Mouse (Mus musculus) brown adipose tissue, adult 24 weeks (tissue): Measurements from ENCODE around the gene Gm20388. TPM values are rescaled to one million over a fixed set of nuclear protein-coding genes. Genes with fewer than 3 reads are reported as not detected.
"Not testable (repeated sequence)": the region's sequence is repeated elsewhere in the genome, so short reads cannot be mapped to it uniquely, and the experiment has no call there.

Experiments
- H3K27ac ChIP-seq: fragments of 200-500 bp; replicated peaks from 2 replicates; pipeline ENCODE4 v1.5.1; 2012; ENCODE audit warnings: low read depth, mild to moderate bottlenecking, low read length
- H3K4me1 ChIP-seq: fragments of 200-500 bp; 2 replicates; pipeline ENCODE4 v1.6.1; 2012; ENCODE audit warnings: low read length, mixed read lengths; ENCODE audit not compliant: control insufficient read depth, insufficient read depth, insufficient read length
- H3K4me3 ChIP-seq: fragments of 200-500 bp; 2 replicates; pipeline ENCODE4 v1.5.1; 2012; ENCODE audit warnings: low read depth, mild to moderate bottlenecking, low read length, moderate library complexity; ENCODE audit not compliant: insufficient read depth
- polyA plus RNA-seq: library from polyadenylated mRNA; stranded (reverse); fragments of >200 nt; gene quantifications from 2 replicates; pipeline ENCODE4 v1.2.4, GENCODE M21; 2012; ENCODE audit not compliant: missing spikeins, insufficient read depth, insufficient read length

Gene Gm20388
- polyA plus RNA-seq, 1 experiment: 44.7 TPM

DNA sequence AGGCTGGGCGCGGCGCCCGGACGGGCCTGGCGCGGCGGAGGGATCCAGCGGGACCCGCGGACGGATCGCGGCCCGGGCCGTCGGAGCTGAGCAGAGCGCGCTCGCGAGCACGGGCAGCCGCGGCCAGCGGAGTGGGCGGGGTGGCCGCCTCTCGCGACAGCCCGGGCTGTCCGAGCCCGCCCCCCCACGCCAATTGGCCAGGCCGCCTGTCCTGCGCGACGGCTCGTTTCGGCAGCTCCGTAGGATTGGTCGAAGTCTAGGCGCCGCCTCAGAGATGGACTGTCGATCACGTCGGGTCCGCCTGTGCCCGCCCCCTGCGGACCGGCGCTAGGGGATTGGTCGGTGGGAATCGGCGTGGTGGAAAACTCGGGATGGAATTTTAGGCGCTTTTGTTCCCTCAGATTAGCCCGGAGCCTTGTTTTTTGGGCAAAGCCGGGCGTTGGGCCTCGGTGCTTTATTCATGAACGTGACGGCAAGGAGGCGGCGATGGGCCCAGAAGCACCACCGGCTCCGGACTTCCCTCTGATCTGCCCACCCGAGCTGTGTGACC, 1742.2 kb downstream of the Gm20388 start, which contains the start of gene Zcchc14:
Zcchc14 (minus strand) TSS at position 128 of the 550 bp plus-strand sequence.
- Histone ChIP-seq H3K4me1 (peaks cover 33% of the 10 kb centered on the region), H3K27ac (peak within 1 kb of the TSS; percentile 72), H3K4me3 (peak within 1 kb of the TSS; percentile 71)

- Histone ChIP-seq H3K27ac (peak overlapping the region; percentile 72), H3K4me1 (peaks cover 27% of the 10 kb centered on the region), H3K4me3 (peak overlapping the region; percentile 68)
These were observed 1742.8 kb downstream of the Gm20388 start for GRCm38 (mm10) chr8:121653340-121654019.

DNA sequence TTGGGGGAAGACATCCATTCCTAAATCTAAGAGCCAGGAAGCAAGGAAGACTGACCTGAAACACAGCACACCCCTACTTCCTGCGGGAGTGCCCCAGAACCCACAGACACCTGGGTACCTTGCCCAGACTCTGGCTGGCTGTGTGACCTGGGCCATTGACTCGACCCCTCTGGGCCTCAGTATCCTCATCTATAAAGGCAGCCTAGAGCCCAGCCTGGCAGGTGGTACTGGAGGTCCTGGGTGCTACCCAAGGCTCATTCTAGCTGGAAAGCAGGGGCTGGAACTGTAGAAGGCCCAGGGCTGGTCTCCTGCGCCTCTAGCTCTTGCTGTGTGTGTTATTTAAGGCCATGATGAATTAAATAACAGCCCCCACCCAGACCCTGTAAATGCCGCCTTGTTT, 1743.5 kb downstream of the Gm20388 start:
- Histone ChIP-seq H3K4me3 (no peak overlapping the region), H3K27ac (no peak overlapping the region), H3K4me1 (peaks cover 24% of the 10 kb centered on the region)

- H3K4me3 ChIP-seq: no peak overlapping the region
- H3K27ac ChIP-seq: no peak overlapping the region
- peaks cover 17% of the 10 kb centered on the region for H3K4me1 ChIP-seq
These were observed 1744.4 kb downstream of the Gm20388 start for GRCm38 (mm10) chr8:121654966-121655494.

- H3K4me3 ChIP-seq: no peak overlapping the region
- H3K27ac ChIP-seq: no peak overlapping the region
- peaks cover 2% of the 10 kb centered on the region; the same call in 1 of the 2 replicates for H3K4me1 ChIP-seq
These were observed 1750.0 kb downstream of the Gm20388 start for GRCm38 (mm10) chr8:121660602-121661001.

GRCm38 (mm10) chr8:121661631-121662357, 1751.2 kb downstream of the Gm20388 start:
- H3K4me3 ChIP-seq: no peak overlapping the region
- no peak overlapping the region for H3K27ac ChIP-seq
- peaks cover 2% of the 10 kb centered on the region for H3K4me1 ChIP-seq

DNA sequence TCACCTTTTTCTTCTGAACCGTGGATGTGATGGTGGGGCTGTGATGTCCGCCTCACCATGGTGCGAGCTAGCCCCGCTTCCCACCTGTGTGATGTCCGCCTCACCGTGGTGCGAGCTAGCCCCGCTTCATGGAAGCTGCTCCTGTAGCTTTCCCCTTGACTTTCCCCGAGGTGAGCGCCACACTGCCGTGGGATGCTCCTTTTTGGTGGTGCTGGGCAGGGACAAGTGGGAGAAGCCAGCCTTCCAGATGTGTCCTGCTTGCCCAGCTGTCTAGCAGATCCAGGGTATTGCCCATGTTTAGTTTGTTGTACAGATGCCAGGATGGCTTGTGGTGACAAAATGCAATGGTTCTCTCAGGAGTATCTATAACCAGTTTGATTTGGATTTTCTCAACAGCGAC, 1752.5 kb downstream of the Gm20388 start:
- H3K4me3 ChIP-seq: no peak overlapping the region
- peaks cover 2% of the 10 kb centered on the region for H3K4me1 ChIP-seq
- no peak overlapping the region for H3K27ac ChIP-seq

GRCm38 (mm10) chr8:121665329-121665728, 1754.7 kb downstream of the Gm20388 start:
- peak overlapping the region; percentile 48 for H3K27ac ChIP-seq
- H3K4me3 ChIP-seq: peak overlapping the region; percentile 15
- H3K4me1 ChIP-seq: peaks cover 2% of the 10 kb centered on the region

DNA sequence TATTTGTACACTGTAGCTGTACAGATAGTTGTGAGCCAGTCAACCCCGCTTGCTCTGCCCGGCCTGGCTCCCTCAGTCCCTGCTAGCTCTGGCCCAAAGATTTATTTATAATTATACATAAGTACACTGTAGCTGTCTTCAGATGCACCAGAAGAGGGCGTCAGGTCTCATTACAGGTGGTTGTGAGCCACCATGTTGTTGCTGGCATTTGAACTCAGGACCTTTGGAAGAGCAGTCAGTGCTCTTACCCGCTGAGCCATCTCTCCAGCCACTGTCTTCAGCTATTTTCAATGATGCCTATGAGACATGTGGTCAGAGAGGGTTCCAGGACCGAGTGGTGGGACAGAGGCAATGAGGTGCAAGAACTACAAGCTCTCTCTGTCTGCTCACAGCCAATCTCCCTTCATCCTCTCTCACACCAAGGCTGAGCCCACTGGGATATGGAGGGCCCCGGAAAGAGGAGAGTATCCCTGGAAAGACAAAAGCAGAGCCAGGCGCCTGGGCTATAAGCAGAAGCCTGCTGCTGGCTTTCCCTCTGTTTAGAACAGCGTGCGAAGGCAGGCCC, 1757.4 kb downstream of the Gm20388 start:
- not testable (repeated sequence) for H3K27ac ChIP-seq, H3K4me3 ChIP-seq, H3K4me1 ChIP-seq

DNA sequence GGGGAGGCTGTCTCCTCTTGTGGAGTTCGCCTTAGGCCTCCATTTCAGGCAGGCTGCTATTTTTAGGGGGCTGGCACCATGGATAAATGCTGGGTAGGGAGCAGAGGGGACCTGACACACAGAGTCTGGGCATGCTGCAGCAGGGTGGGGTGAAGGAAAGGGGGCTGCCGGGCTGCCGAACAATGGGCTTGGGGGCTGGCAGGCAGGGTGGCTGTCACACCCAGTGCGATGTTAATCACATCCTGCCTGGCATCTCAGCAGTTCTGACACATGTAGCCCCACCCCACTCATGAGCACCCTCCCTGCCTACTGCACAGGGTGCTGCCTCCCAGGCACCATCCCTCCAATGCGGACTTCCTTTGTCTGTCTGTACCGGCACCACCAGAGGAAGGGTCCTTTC, 1757.9 kb downstream of the Gm20388 start:
- Histone ChIP-seq H3K4me1 (peaks cover 2% of the 10 kb centered on the region), H3K4me3 (no peak overlapping the region), H3K27ac (no peak overlapping the region)

DNA sequence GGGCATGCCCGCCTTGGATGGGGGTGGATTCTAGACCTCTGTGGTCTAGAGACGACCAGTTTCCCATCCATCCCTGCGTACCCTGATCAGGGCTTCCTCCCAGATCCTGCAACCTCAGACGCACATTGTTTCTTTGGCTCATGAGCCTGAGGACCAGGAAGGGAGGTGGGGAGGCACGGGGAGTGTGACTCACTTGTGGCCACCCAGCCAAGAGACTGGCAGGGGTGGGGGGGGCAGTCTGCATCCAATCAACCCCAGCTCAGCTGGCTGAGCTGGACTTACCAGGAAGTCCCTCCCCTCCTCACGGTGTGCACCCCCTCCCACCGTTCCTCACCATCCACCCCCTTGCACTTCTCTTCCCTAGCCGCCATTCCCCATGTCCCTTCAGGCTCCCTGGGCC, 1758.6 kb downstream of the Gm20388 start:
- Histone ChIP-seq H3K4me1 (peaks cover 2% of the 10 kb centered on the region), H3K27ac (no peak overlapping the region), H3K4me3 (no peak overlapping the region)

DNA sequence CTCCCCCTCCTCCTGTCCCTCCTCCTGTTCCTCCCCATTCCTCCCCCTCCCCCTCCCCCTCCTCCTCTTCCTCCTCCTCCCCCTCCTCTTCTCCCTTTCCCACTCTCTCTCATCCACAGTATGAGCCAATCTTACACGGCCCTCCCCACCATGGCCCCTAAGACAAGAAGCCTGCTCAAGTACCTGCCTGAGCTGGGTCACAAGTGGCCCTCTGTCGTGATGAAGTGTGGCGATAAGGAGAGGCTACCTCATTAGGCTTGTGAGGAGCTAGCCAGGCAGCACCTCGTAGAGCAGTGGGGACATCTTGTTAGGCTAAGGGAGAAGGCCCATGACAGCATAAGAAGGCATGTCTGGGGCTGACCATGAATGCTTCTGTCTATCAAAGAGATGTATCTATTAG, 1762.5 kb downstream of the Gm20388 start:
- Histone ChIP-seq H3K4me1 (no peaks in the 10 kb centered on the region), H3K4me3 (no peak overlapping the region), H3K27ac (no peak overlapping the region)

DNA sequence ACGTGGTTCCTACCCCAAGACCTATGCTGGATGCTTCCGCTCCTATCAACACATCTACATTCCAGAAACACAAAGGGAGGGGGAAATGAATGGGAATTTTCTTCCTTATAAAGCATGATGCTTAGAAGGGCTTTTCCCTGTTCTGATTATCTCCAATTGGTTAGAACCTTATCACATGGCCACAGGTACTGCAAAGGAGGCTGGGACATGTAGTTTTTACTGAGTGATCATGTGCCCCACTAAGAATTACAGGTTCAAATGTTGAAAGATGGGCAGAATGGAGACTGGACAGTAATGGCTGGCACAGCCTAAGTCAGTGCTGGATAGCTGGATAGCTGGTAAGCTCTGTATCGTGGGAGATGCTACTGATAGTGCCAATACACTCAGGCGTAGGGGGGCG, 1763.3 kb downstream of the Gm20388 start:
- Histone ChIP-seq H3K4me3 (no peak overlapping the region), H3K4me1 (no peaks in the 10 kb centered on the region), H3K27ac (no peak overlapping the region)

GRCm38 (mm10) chr8:121674524-121674923, 1763.9 kb downstream of the Gm20388 start:
- Histone ChIP-seq H3K4me1 (no peaks in the 10 kb centered on the region), H3K4me3 (no peak overlapping the region), H3K27ac (no peak overlapping the region)

GRCm38 (mm10) chr8:121675161-121675560, 1764.5 kb downstream of the Gm20388 start:
- Histone ChIP-seq H3K27ac (no peak overlapping the region), H3K4me3 (no peak overlapping the region), H3K4me1 (no peaks in the 10 kb centered on the region)
